Mouse (Mus musculus) embryonic facial prominence, embryonic 11.5 days (tissue): Measurements from ENCODE around the gene Etv6. TPM values are rescaled to one million over a fixed set of nuclear protein-coding genes. Genes with fewer than 3 reads are reported as not detected.

ENCODE experiments used
- ATAC-seq: fragments of 200-750 bp; cut with Nextera tagmentation; replicated peaks from 2 replicates; pipeline ENCODE4 v1.8.0; 2017; ENCODE audit warnings: low read depth; ENCODE audit not compliant: insufficient number of reproducible peaks, low FRiP score, low TSS enrichment
- DNase-seq: peaks from one replicate; pipeline ENCODE4 v3.0.0-alpha.2; 2015; ENCODE audit warnings: low spot score
- H3K27ac ChIP-seq: fragments of 300-500 bp; sonication (generic); replicated peaks from 2 replicates; pipeline ENCODE4 v1.5.1; 2014; ENCODE audit warnings: mild to moderate bottlenecking, low read depth, low read length, control low read depth
- H3K27me3 ChIP-seq: fragments of 300-500 bp; sonication (generic); 2 replicates; pipeline ENCODE4 v1.6.1; 2014; ENCODE audit warnings: mild to moderate bottlenecking, low read length, moderate library complexity, mixed read lengths; ENCODE audit not compliant: control insufficient read depth, insufficient read depth
- H3K36me3 ChIP-seq: fragments of 300-500 bp; sonication (generic); replicated peaks from 2 replicates; pipeline ENCODE4 v1.6.1; 2014; ENCODE audit warnings: low read depth, mild to moderate bottlenecking, low read length, moderate library complexity, mixed read lengths; ENCODE audit not compliant: control insufficient read depth, insufficient read depth
- H3K4me1 ChIP-seq: fragments of 300-500 bp; sonication (generic); 2 replicates; pipeline ENCODE4 v1.6.1; 2014; ENCODE audit warnings: low read length, mixed read lengths; ENCODE audit not compliant: control insufficient read depth, insufficient read depth
- H3K4me2 ChIP-seq: fragments of 300-500 bp; sonication (generic); 2 replicates; pipeline ENCODE4 v1.6.1; 2014; ENCODE audit warnings: low read depth, mild to moderate bottlenecking, control low read depth, low read length, moderate library complexity
- H3K4me3 ChIP-seq: fragments of 300-500 bp; sonication (generic); 2 replicates; pipeline ENCODE4 v1.5.1; 2014; ENCODE audit warnings: low read depth, low read length, control low read depth
- H3K9ac ChIP-seq: fragments of 300-500 bp; sonication (generic); replicated peaks from 2 replicates; pipeline ENCODE4 v1.6.1; 2014; ENCODE audit warnings: mild to moderate bottlenecking, control low read depth, low read length
- H3K9me3 ChIP-seq: fragments of 300-500 bp; sonication (generic); replicated peaks from 2 replicates; pipeline ENCODE4 v1.6.1; 2016; ENCODE audit warnings: mild to moderate bottlenecking, low read length, inconsistent platforms, mixed read lengths; ENCODE audit not compliant: control insufficient read depth
- WGBS: fragments of 180-500 bp; shearing (Covaris S2); extraction: QIAGEN DNeasy Blood & Tissue Kit; methylation state at CpG from one replicate; pipeline ENCODE4 v1.1.7; 2014; 5-methylcytosine and 5-hydroxymethylcytosine counted together
- polyA plus RNA-seq: library from polyadenylated mRNA; unstranded; fragments of >200 nt; fragmentation: Nextera tagmentation; extraction: Ambion mirVana; gene quantifications from 2 replicates; pipeline ENCODE4 v1.2.1, GENCODE M21; 2014

The Etv6 gene
- polyA plus RNA-seq, 1 experiment from 2014 or later: 15.7 TPM

GRCm38 (mm10) chr6:134167963-134168362 is 132.5 kb downstream of the Etv6 start:
- Histone ChIP-seq H3K36me3 (no peaks in the 10 kb centered on the region), H3K27ac (no peak overlapping the region), H3K4me3 (no peak overlapping the region), H3K4me2 (no peak overlapping the region), H3K9me3 (no peaks in the 10 kb centered on the region), H3K9ac (no peak overlapping the region), H3K4me1 (no peaks in the 10 kb centered on the region), H3K27me3 (no peaks in the 10 kb centered on the region)
- DNase-seq (no peak), ATAC-seq (no peak)
- WGBS: 58% methylated on average over 5 of the region's 5 CpGs

- no peak overlapping the region for H3K27ac ChIP-seq
- ATAC-seq: no peak
- H3K9ac ChIP-seq: no peak overlapping the region
- no peak for DNase-seq
- no peaks in the 10 kb centered on the region for H3K36me3 ChIP-seq
- H3K4me1 ChIP-seq: no peaks in the 10 kb centered on the region
- H3K9me3 ChIP-seq: no peaks in the 10 kb centered on the region
- H3K27me3 ChIP-seq: no peaks in the 10 kb centered on the region
- H3K4me3 ChIP-seq: no peak overlapping the region
- H3K4me2 ChIP-seq: no peak overlapping the region
- WGBS: 86% methylated on average over 11 of the region's 11 CpGs
Measured at GRCm38 (mm10) chr6:134168799-134169198, 133.3 kb downstream of the Etv6 start.

GRCm38 (mm10) chr6:134171235-134171634 is 135.7 kb downstream of the Etv6 start:
- H3K4me1 ChIP-seq: no peaks in the 10 kb centered on the region
- H3K4me2 ChIP-seq: no peak overlapping the region
- H3K9ac ChIP-seq: no peak overlapping the region
- ATAC-seq: no peak
- no peak overlapping the region for H3K27ac ChIP-seq
- H3K27me3 ChIP-seq: no peaks in the 10 kb centered on the region
- H3K36me3 ChIP-seq: no peaks in the 10 kb centered on the region
- H3K4me3 ChIP-seq: no peak overlapping the region
- no peaks in the 10 kb centered on the region for H3K9me3 ChIP-seq
- 65% methylated on average over 1 of the region's 1 CpGs for WGBS
- DNase-seq: no peak

- 93% methylated on average over 17 of the region's 17 CpGs for WGBS
Measured at GRCm38 (mm10) chr6:134171906-134172728, 136.6 kb downstream of the Etv6 start.

GRCm38 (mm10) chr6:134173439-134173838 is 137.9 kb downstream of the Etv6 start:
- H3K27me3 ChIP-seq: no peaks in the 10 kb centered on the region
- ATAC-seq (no peak), DNase-seq (no peak)
- no peaks in the 10 kb centered on the region for H3K4me1 ChIP-seq
- H3K4me3 ChIP-seq: no peak overlapping the region
- no peaks in the 10 kb centered on the region for H3K9me3 ChIP-seq
- no peak overlapping the region for H3K27ac ChIP-seq
- no peaks in the 10 kb centered on the region for H3K36me3 ChIP-seq
- no peak overlapping the region for H3K9ac ChIP-seq
- WGBS: 84% methylated on average over 6 of the region's 6 CpGs
- no peak overlapping the region for H3K4me2 ChIP-seq

More at GRCm38 (mm10) chr6:134171906-134172728, 136.6 kb downstream of the Etv6 start:
- H3K9ac ChIP-seq: no peak overlapping the region
- no peak overlapping the region for H3K4me2 ChIP-seq
- H3K36me3 ChIP-seq: no peaks in the 10 kb centered on the region
- H3K4me3 ChIP-seq: no peak overlapping the region
- H3K27ac ChIP-seq: no peak overlapping the region
- no peaks in the 10 kb centered on the region for H3K4me1 ChIP-seq
- H3K27me3 ChIP-seq: no peaks in the 10 kb centered on the region
- H3K9me3 ChIP-seq: no peaks in the 10 kb centered on the region
- ATAC-seq (no peak), DNase-seq (no peak)

- Histone ChIP-seq H3K4me2 (no peak overlapping the region), H3K4me3 (no peak overlapping the region), H3K4me1 (no peaks in the 10 kb centered on the region), H3K36me3 (no peaks in the 10 kb centered on the region), H3K9me3 (no peaks in the 10 kb centered on the region), H3K27ac (no peak overlapping the region), H3K9ac (no peak overlapping the region), H3K27me3 (no peaks in the 10 kb centered on the region)
- DNase-seq: no peak
- whole genome bisulfite sequencing: 40% methylated on average over 9 of the region's 9 CpGs
- ATAC-seq: no peak
Measured at GRCm38 (mm10) chr6:134175059-134175458, 139.6 kb downstream of the Etv6 start.

- ATAC-seq (no peak), DNase-seq (no peak)
- Histone ChIP-seq H3K27ac (no peak overlapping the region), H3K36me3 (no peaks in the 10 kb centered on the region), H3K9ac (no peak overlapping the region), H3K4me1 (no peaks in the 10 kb centered on the region), H3K27me3 (no peaks in the 10 kb centered on the region), H3K9me3 (no peaks in the 10 kb centered on the region), H3K4me2 (no peak overlapping the region), H3K4me3 (no peak overlapping the region)
- 82% methylated on average over 5 of the region's 5 CpGs for WGBS
Measured at GRCm38 (mm10) chr6:134177196-134177595, 141.7 kb downstream of the Etv6 start.

GRCm38 (mm10) chr6:134182301-134182948 is 146.9 kb downstream of the Etv6 start:
- Histone ChIP-seq H3K36me3 (no peaks in the 10 kb centered on the region), H3K27me3 (no peaks in the 10 kb centered on the region), H3K4me1 (no peaks in the 10 kb centered on the region), H3K9ac (no peak overlapping the region), H3K9me3 (no peaks in the 10 kb centered on the region), H3K4me2 (no peak overlapping the region), H3K27ac (no peak overlapping the region), H3K4me3 (no peak overlapping the region)
- DNase-seq (no peak), ATAC-seq (no peak)
- WGBS: 83% methylated on average over 17 of the region's 17 CpGs
